Mouse (Mus musculus) hematopoietic multipotent progenitor cell, adult 10-12 weeks (in vitro differentiated cells): Measurements from ENCODE around the gene Adh7. TPM values are rescaled to one million over a fixed set of nuclear protein-coding genes. Genes with fewer than 3 reads are reported as not detected.

Source experiments
- polyA plus RNA-seq: library from polyadenylated mRNA; stranded (reverse); fragments of >175 nt; gene quantifications from 2 replicates; pipeline ENCODE4 v1.2.3, GENCODE M21; 2012; ENCODE audit warnings: low replicate concordance

The Adh7 gene
- polyA plus RNA-seq: not detected in 2 replicates

DNA sequence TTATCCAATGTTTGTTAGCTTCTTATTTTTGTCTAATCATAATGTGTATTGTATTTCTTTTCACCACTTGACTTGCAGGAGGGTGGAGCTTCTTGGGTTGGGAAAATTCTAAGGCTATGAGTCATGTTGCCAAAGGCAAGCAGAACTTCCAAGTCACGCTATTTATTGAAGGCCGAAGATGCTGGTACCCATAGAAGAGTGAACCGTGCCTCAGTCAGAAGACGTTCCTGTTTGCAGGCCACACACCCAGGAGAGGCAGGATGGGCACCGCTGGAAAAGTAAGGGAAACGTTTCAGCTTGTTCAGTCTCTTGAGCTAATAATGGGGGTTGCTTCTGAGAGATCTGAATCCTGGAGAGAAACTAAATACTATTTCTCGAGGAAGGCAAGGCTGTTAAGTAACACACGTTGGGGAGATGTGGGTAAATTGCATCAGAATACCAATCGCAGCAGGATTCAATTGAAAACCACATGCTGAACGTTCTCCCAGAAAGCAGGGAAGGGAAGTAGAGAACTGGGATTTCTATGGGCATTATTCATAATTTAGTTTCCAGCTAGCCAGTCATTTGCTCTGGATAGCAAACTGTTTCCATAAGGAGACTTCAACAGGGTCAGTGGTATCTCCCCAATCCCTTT lies at the start of gene Adh7:
Gene Adh7, plus strand, starts transcription at position 130 of the 634 bp plus-strand sequence.

GRCm38 (mm10) chr3:138193683-138194302 lies 23.8 kb upstream of the Adh7 start, which contains the start of gene 4930579F01Rik:
Gene 4930579F01Rik (minus strand): TSS chr3:138193825.

GRCm38 (mm10) chr3:138260721-138261669 lies 43.4 kb downstream of the Adh7 start, which contains the start of gene Adh1:
Gene Adh1 (plus strand): TSS chr3:138260991.

Other genes starting within 250 kb of the Adh7 start
- gene Dapp1, start 236.2 kb upstream of the Adh7 start, polyA plus RNA-seq: 3.0 and 10.2 TPM in 2 replicates
- 0.01 TPM in 1 of 2 replicates, not detected in the other for gene 1110002E22Rik, start 152.7 kb upstream of the Adh7 start, polyA plus RNA-seq
- not detected in 2 replicates for gene Gm5105, start 150.4 kb upstream of the Adh7 start, polyA plus RNA-seq
- gene Trmt10a, start 74.3 kb upstream of the Adh7 start, polyA plus RNA-seq: 1.6 and 2.5 TPM in 2 replicates
- 0.28 and 0.71 TPM in 2 replicates for gene Mttp, start 72.8 kb upstream of the Adh7 start, polyA plus RNA-seq
- gene 4930579F01Rik, start 23.9 kb upstream of the Adh7 start, polyA plus RNA-seq: not detected in 2 replicates
- gene Adh1, start 43.2 kb downstream of the Adh7 start, polyA plus RNA-seq: 0.12 and 0.42 TPM in 2 replicates
- not detected in 2 replicates for gene Adh6a, start 95.5 kb downstream of the Adh7 start, polyA plus RNA-seq
- not detected in 2 replicates for gene Adh6b, start 124.0 kb downstream of the Adh7 start, polyA plus RNA-seq
- gene Adh4, start 197.7 kb downstream of the Adh7 start, polyA plus RNA-seq: not detected in 2 replicates
- gene Adh5, start 225.3 kb downstream of the Adh7 start, polyA plus RNA-seq: 5.5 and 18.9 TPM in 2 replicates